Mouse (Mus musculus) monocyte, adult 2 months (primary cell): Measurements from ENCODE around the gene Creb3l1.

Source experiments
- DNase-seq, 2 experiments: peaks; one replicate each; pipeline ENCODE4 v3.0.0; 2022; ENCODE audit warnings: low spot score in 2 of 2, low read depth in 1 of 2

Creb3l1 gene

GRCm38 (mm10) chr2:92034273-92034672 is 10.0 kb upstream of the Creb3l1 start:
- DNase-seq: no peak

GRCm38 (mm10) chr2:92030554-92030953 is 6.3 kb upstream of the Creb3l1 start:
- no peak for DNase-seq

- DNase-seq: no peak
Measured at GRCm38 (mm10) chr2:92029387-92030133, 5.3 kb upstream of the Creb3l1 start.

- DNase-seq: no peak
Measured at GRCm38 (mm10) chr2:92027811-92028590, 3.7 kb upstream of the Creb3l1 start.

- DNase-seq: no peak
Measured at GRCm38 (mm10) chr2:92025966-92026365, 1.7 kb upstream of the Creb3l1 start.

GRCm38 (mm10) chr2:92025202-92025601 is 900 bp upstream of the Creb3l1 start:
- no peak for DNase-seq

GRCm38 (mm10) chr2:92023362-92024273 is 684 bp downstream of the Creb3l1 start:
- no peak for DNase-seq

GRCm38 (mm10) chr2:92020676-92021265 is 3.5 kb downstream of the Creb3l1 start:
- no peak for DNase-seq

GRCm38 (mm10) chr2:92017440-92017839 is 6.9 kb downstream of the Creb3l1 start:
- no peak for DNase-seq

GRCm38 (mm10) chr2:92016981-92017380 is 7.3 kb downstream of the Creb3l1 start:
- DNase-seq: no peak

GRCm38 (mm10) chr2:92014891-92015290 is 9.4 kb downstream of the Creb3l1 start:
- DNase-seq: no peak

GRCm38 (mm10) chr2:92014248-92014647 is 10.1 kb downstream of the Creb3l1 start:
- no peak for DNase-seq

GRCm38 (mm10) chr2:92012768-92013445 is 11.4 kb downstream of the Creb3l1 start:
- no peak for DNase-seq

GRCm38 (mm10) chr2:92011424-92012353 is 12.6 kb downstream of the Creb3l1 start:
- no peak for DNase-seq

GRCm38 (mm10) chr2:92008623-92009404 is 15.5 kb downstream of the Creb3l1 start:
- no peak for DNase-seq

GRCm38 (mm10) chr2:92007933-92008622 is 16.2 kb downstream of the Creb3l1 start:
- DNase-seq: peak; percentile 82 to 89

GRCm38 (mm10) chr2:92006983-92007921 is 17.1 kb downstream of the Creb3l1 start:
- DNase-seq: no peak
